Mouse (Mus musculus): Measurements from ENCODE around the gene Nid2. TPM values are rescaled to one million over a fixed set of nuclear protein-coding genes. Genes with fewer than 3 reads are reported as not detected.
A peak's percentile ranks its signal among the peaks of the same experiment; 100 is the strongest.

Gene Nid2
- polyA plus RNA-seq, 1 experiment: 10.5 TPM

DNA sequence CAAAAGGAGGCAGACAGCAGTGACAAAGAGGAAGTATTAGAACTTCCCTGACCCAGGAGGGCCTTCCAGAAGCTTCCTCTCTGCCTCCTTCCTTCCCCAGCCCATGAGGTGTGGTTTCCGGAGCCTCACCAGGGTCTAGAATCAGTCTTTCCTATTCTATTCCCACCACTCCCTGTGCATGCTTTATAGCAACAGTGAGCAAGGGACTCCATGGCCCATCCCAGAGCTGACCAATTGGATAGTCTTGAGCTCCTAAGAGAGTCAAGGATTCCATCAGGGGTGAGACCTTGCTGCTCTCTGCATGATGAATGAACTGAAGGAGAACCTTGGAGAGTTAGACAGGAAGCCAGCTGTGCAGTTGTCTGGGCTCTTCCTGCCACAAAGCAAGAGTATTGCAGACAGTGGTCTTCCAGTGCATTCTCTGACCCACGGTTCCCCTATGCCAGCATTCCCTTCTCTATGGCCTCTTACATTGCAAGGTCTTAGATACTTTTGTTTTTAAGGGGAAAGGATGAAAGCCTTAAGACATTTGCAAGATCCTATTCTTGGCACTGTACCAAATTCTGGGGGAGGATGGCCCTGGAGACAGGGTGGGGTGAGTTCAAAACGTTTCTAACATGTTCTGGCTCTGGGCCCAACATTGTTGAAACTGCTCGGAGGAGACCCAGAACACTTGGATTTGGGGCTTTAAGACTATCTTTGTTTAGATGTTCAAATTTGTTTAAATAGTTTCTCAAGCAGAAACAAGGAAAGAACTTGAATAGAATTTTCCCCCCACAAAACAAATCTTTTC is 17.4 kb upstream of the Nid2 start:
- 35% methylated on average over 4 of the region's 4 CpGs for whole genome bisulfite sequencing
- H3K4me3 ChIP-seq (ENCODE audit: low read depth, low read length): no peak overlapping the region
- H3K4me1 ChIP-seq (ENCODE audit: control insufficient read depth, insufficient read depth, insufficient read length, low read length): peaks cover 8% of the 10 kb centered on the region; the same call in 1 of the 2 replicates
- H3K36me3 ChIP-seq (ENCODE audit: control insufficient read depth, insufficient read depth, low read length): peaks cover 7% of the 10 kb centered on the region; the same call in 1 of the 2 replicates
- H3K27ac ChIP-seq (ENCODE audit: insufficient read depth, low read depth, low read length): no peak overlapping the region
- TF ChIP-seq CTCF (IDR thresholded peaks at IDR 0.05; ENCODE audit: extremely low read depth, insufficient read length, insufficient replicate concordance, low read depth, low read length) (no peak), POLR2A (IDR thresholded peaks at IDR 0.05; ENCODE audit: low read depth, low read length) (no peak)
- no peaks in the 10 kb centered on the region for H3K27me3 ChIP-seq (ENCODE audit: control insufficient read depth, insufficient read depth, low read length)

DNA sequence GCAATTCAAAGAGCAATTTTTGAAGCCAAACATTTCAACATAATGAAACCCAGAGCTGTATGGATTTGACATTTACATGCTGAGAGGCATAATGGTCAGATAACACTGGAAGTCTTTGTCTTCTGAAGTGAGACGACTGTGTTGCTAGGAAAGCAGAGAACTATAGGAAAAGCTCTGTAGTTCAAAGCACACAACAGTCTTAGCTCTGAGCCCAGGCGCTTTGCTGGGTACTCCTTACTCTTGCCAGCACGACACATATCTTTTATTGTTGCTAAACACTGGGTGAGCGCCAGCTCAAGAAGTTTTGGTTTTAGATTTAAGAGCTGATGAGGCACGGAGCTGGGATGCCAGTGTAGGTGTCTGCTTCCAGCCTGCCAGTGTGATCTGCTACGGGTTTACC is 15.8 kb upstream of the Nid2 start:
- Histone ChIP-seq H3K4me3 (ENCODE audit: low read depth, low read length) (no peak overlapping the region), H3K27ac (ENCODE audit: insufficient read depth, low read depth, low read length) (no peak overlapping the region), H3K27me3 (ENCODE audit: control insufficient read depth, insufficient read depth, low read length) (no peaks in the 10 kb centered on the region), H3K36me3 (ENCODE audit: control insufficient read depth, insufficient read depth, low read length) (peaks cover 7% of the 10 kb centered on the region; the same call in 1 of the 2 replicates), H3K4me1 (ENCODE audit: control insufficient read depth, insufficient read depth, insufficient read length, low read length) (peaks cover 8% of the 10 kb centered on the region; the same call in 1 of the 2 replicates)
- WGBS: 73% methylated on average over 6 of the region's 6 CpGs
- TF ChIP-seq POLR2A (IDR thresholded peaks at IDR 0.05; ENCODE audit: low read depth, low read length): no peak

- TF ChIP-seq CTCF (IDR thresholded peaks at IDR 0.05; ENCODE audit: extremely low read depth, insufficient read length, insufficient replicate concordance, low read depth, low read length) (no peak), POLR2A (IDR thresholded peaks at IDR 0.05; ENCODE audit: low read depth, low read length) (no peak)
- H3K27ac ChIP-seq (ENCODE audit: insufficient read depth, low read depth, low read length): peak overlapping the region; percentile 57; the same call in 1 of the 2 replicates
- H3K36me3 ChIP-seq (ENCODE audit: control insufficient read depth, insufficient read depth, low read length): no peaks in the 10 kb centered on the region
- no peak overlapping the region for H3K4me3 ChIP-seq (ENCODE audit: low read depth, low read length)
- peaks cover 8% of the 10 kb centered on the region; the same call in 1 of the 2 replicates for H3K4me1 ChIP-seq (ENCODE audit: control insufficient read depth, insufficient read depth, insufficient read length, low read length)
- no peaks in the 10 kb centered on the region for H3K27me3 ChIP-seq (ENCODE audit: control insufficient read depth, insufficient read depth, low read length)
These were observed 13.5 kb upstream of the Nid2 start for GRCm38 (mm10) chr14:19737568-19737967.

- Histone ChIP-seq H3K4me3 (ENCODE audit: low read depth, low read length) (no peak overlapping the region), H3K36me3 (ENCODE audit: control insufficient read depth, insufficient read depth, low read length) (no peaks in the 10 kb centered on the region), H3K27ac (ENCODE audit: insufficient read depth, low read depth, low read length) (peak overlapping the region; percentile 57; the same call in 1 of the 2 replicates), H3K4me1 (ENCODE audit: control insufficient read depth, insufficient read depth, insufficient read length, low read length) (peaks cover 8% of the 10 kb centered on the region; the same call in 1 of the 2 replicates), H3K27me3 (ENCODE audit: control insufficient read depth, insufficient read depth, low read length) (no peaks in the 10 kb centered on the region)
- WGBS: 64% methylated on average over 5 of the region's 5 CpGs
- TF ChIP-seq POLR2A (IDR thresholded peaks at IDR 0.05; ENCODE audit: low read depth, low read length) (no peak), CTCF (IDR thresholded peaks at IDR 0.05; ENCODE audit: extremely low read depth, insufficient read length, insufficient replicate concordance, low read depth, low read length) (no peak)
These were observed 12.8 kb upstream of the Nid2 start for GRCm38 (mm10) chr14:19738094-19738843.

GRCm38 (mm10) chr14:19739416-19740146 is 11.5 kb upstream of the Nid2 start:
- Histone ChIP-seq H3K27ac (ENCODE audit: insufficient read depth, low read depth, low read length) (no peak overlapping the region), H3K4me3 (ENCODE audit: low read depth, low read length) (no peak overlapping the region), H3K27me3 (ENCODE audit: control insufficient read depth, insufficient read depth, low read length) (no peaks in the 10 kb centered on the region), H3K4me1 (ENCODE audit: control insufficient read depth, insufficient read depth, insufficient read length, low read length) (0 out of 2 replicates have a peak, but pooled peaks cover 2% of the 10 kb centered on the region), H3K36me3 (ENCODE audit: control insufficient read depth, insufficient read depth, low read length) (no peaks in the 10 kb centered on the region)
- TF ChIP-seq POLR2A (IDR thresholded peaks at IDR 0.05; ENCODE audit: low read depth, low read length): no peak
- 85% methylated on average over 9 of the region's 9 CpGs for WGBS

- Histone ChIP-seq H3K27me3 (ENCODE audit: control insufficient read depth, insufficient read depth, low read length) (no peaks in the 10 kb centered on the region), H3K4me1 (ENCODE audit: control insufficient read depth, insufficient read depth, insufficient read length, low read length) (0 out of 2 replicates have a peak, but pooled peaks cover 2% of the 10 kb centered on the region), H3K36me3 (ENCODE audit: control insufficient read depth, insufficient read depth, low read length) (no peaks in the 10 kb centered on the region), H3K4me3 (ENCODE audit: low read depth, low read length) (no peak overlapping the region), H3K27ac (ENCODE audit: insufficient read depth, low read depth, low read length) (no peak overlapping the region)
- WGBS: 89% methylated on average over 6 of the region's 6 CpGs
- no peak for TF ChIP-seq CTCF (IDR thresholded peaks at IDR 0.05; ENCODE audit: extremely low read depth, insufficient read length, insufficient replicate concordance, low read depth, low read length)
- TF ChIP-seq POLR2A (IDR thresholded peaks at IDR 0.05; ENCODE audit: low read depth, low read length): no peak
These were observed 10.8 kb upstream of the Nid2 start for GRCm38 (mm10) chr14:19740147-19740738.

Measured in small intestine, adult 2 months (tissue).